Comparison of ENCODE assay signal across 9 mouse cellular contexts in genomic region chr9:124441681-124442532, GRCm38 (mm10). TPM values are rescaled to one million over a fixed set of nuclear protein-coding genes. Genes with fewer than 3 reads are reported as not detected.
DNase-seq lines count a peak whose midpoint lies in the region; ATAC-seq and TF ChIP-seq lines count a peak whose summit lies in the region.
"Had no signal": no experiment of that assay in that cellular context is flagged by ENCODE, and none has a peak within 500 bp of the region (broad histone marks: within the 10 kb centered on the region; RNA-seq: fewer than 3 reads in every experiment).

No protein-coding gene starts in this region.

- no peak for TF ChIP-seq CTCF in G1E (IDR thresholded peaks at IDR 0.05; ENCODE audit: low read depth, low read length)

- H3K27ac ChIP-seq in lung, embryonic 16.5 days (ENCODE audit: low read length): no peak overlapping the region
- H3K27ac ChIP-seq: stomach, embryonic 15.5 days had no signal

- WGBS in lung, embryonic 16.5 days: 97% methylated on average over 45 of the region's 45 CpGs

- ATAC-seq in G1E (ENCODE audit: extremely low read depth, insufficient number of reproducible peaks, low FRiP score, poor library complexity, severe bottlenecking): no peak
- peak; percentile 9; the same call in 1 of the 2 replicates for ATAC-seq in lung, embryonic 16.5 days (ENCODE audit: low read depth)

- H3K9ac ChIP-seq in lung, embryonic 16.5 days (ENCODE audit: low read length): no peak overlapping the region
- H3K9ac ChIP-seq: stomach, embryonic 15.5 days had no signal

- H3K4me3 ChIP-seq in G1E (ENCODE audit: low read depth, low read length): peak overlapping the region; percentile 23; the same call in 1 of the 2 replicates
- H3K4me3 ChIP-seq in lung, embryonic 16.5 days (ENCODE audit: low read length): no peak overlapping the region
- H3K4me3 ChIP-seq: stomach, embryonic 15.5 days had no signal

- peaks cover 13% of the 10 kb centered on the region for H3K4me1 ChIP-seq in G1E (ENCODE audit: insufficient read depth, low read depth, low read length)
- no peaks in the 10 kb centered on the region for H3K4me1 ChIP-seq in lung, embryonic 16.5 days (replicated peaks; ENCODE audit: control insufficient read depth, insufficient read depth, low read length)
- H3K4me1 ChIP-seq: stomach, embryonic 15.5 days had no signal

- peaks cover 39% of the 10 kb centered on the region for H3K36me3 ChIP-seq in G1E (replicated peaks)
- H3K36me3 ChIP-seq in lung, embryonic 16.5 days (ENCODE audit: control insufficient read depth, insufficient read depth, low read length): peaks cover 36% of the 10 kb centered on the region

- peak; percentile 34 for DNase-seq in layer of hippocampus, adult 11-12 months (ENCODE audit: low spot score)
- no peak for DNase-seq in layer of hippocampus, adult 9-10 months (ENCODE audit: low spot score)
- no peak for DNase-seq in G1E (ENCODE audit: low spot score)
- DNase-seq in cerebellum, adult 11-12 months: peak; percentile 70
- peak; percentile 19 to 30 for DNase-seq in gastrocnemius, postnatal 4 days (ENCODE audit: low spot score in 2 of 2)
- DNase-seq in layer of hippocampus, adult 8-10 months (ENCODE audit: low spot score in 2 of 2): peak; percentile 14 to 21
- DNase-seq in yolk sac, embryonic 10.5 days (ENCODE audit: low spot score): peak; percentile 16

- H3K27me3 ChIP-seq in G1E (ENCODE audit: insufficient read depth, low read length): no peaks in the 10 kb centered on the region
- H3K27me3 ChIP-seq in lung, embryonic 16.5 days (ENCODE audit: control insufficient read depth, insufficient read depth, low read depth, low read length): no peaks in the 10 kb centered on the region
- H3K27me3 ChIP-seq: stomach, embryonic 15.5 days had no signal

- peaks cover 37% of the 10 kb centered on the region for H3K9me3 ChIP-seq in G1E (replicated peaks)
- peaks cover 34% of the 10 kb centered on the region for H3K9me3 ChIP-seq in lung, embryonic 16.5 days (ENCODE audit: control insufficient read depth, low read length)
- H3K9me3 ChIP-seq: stomach, embryonic 15.5 days had no signal

- no peak overlapping the region for H3K4me2 ChIP-seq in lung, embryonic 16.5 days (ENCODE audit: low read depth, low read length)
- H3K4me2 ChIP-seq: stomach, embryonic 15.5 days had no signal

RNA-seq across cellular contexts. Expression of gene Ppp2r3d, which starts 34.8 kb away (rescaled TPM):
- 32.1 and 32.4 TPM in 2 replicates for total RNA-seq in G1E (2014; fragmentation: Nextera tagmentation)
- 17.5 and 17.9 TPM in 2 replicates for total RNA-seq in G1E (2017)
- 137 and 169 TPM in 2 replicates for polyA plus RNA-seq in G1E (2012)
- 100 to 1,000 TPM; 139 to 147 TPM for total RNA-seq in gastrocnemius, postnatal 4 days (2021)
- total RNA-seq in layer of hippocampus, adult 8-10 months (2022): 100 to 1,000 TPM in 3 of 4 experiments, 10 to 100 TPM in 1; 90.9 to 109 (median 103) TPM
- 107 and 113 TPM in 2 replicates for polyA plus RNA-seq in lung, embryonic 16.5 days (2015; fragmentation: Nextera tagmentation; extraction: Ambion mirVana)

RNA-seq across cellular contexts. Expression of gene Gm21836, which starts 51.7 kb away (rescaled TPM):
- total RNA-seq in G1E (2014; fragmentation: Nextera tagmentation) (not detected in 2 replicates), G1E (2017) (not detected in 2 replicates)
- polyA plus RNA-seq in G1E (2012): not detected in 2 replicates
- not detected for total RNA-seq in gastrocnemius, postnatal 4 days (2021)
- not detected for total RNA-seq in layer of hippocampus, adult 8-10 months (2022)
- not detected in 2 replicates for polyA plus RNA-seq in lung, embryonic 16.5 days (2015; fragmentation: Nextera tagmentation; extraction: Ambion mirVana)
- polyA plus RNA-seq: stomach, embryonic 15.5 days had no signal

Comparison
In these comparisons a context has a peak if more than half of its experiments do, and no peak if none do; other contexts are left out.
1. DNase-seq: peak in layer of hippocampus, adult 11-12 months (single experiment), cerebellum, adult 11-12 months (single experiment), gastrocnemius, postnatal 4 days (2 of 2), layer of hippocampus, adult 8-10 months (2 of 2) and yolk sac, embryonic 10.5 days (single experiment); none in layer of hippocampus, adult 9-10 months (single experiment) and G1E (single experiment).